Comparison of ENCODE assay signal across 8 mouse cellular contexts in the genomic region with DNA sequence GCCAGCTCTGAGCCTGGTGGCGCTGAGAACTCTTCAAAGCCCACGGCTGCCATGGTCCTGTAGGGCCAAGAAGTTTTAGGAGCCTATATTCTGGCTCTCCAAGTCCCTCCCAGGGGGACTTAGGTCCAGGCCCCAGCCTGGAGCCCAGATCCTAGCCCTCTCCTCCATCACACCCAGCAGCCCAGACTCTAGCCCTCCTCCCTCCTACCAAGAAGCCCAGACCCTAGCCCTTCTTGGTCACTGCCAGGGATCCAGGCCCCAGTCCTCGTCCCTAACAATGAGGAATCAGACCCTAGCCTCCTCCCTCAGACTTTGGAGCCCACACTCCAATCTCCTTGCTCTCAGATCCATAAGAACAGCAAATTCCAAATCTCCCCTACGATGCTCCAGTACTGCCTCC. TPM values are rescaled to one million over a fixed set of nuclear protein-coding genes. Genes with fewer than 3 reads are reported as not detected.
DNase-seq lines count a peak whose midpoint lies in the region; ATAC-seq and TF ChIP-seq lines count a peak whose summit lies in the region.

No protein-coding gene starts in this region.

- H3K27me3 ChIP-seq in embryonic facial prominence, embryonic 13.5 days: no peaks in the 10 kb centered on the region
- no peaks in the 10 kb centered on the region for H3K27me3 ChIP-seq in hindbrain, embryonic 15.5 days
- no peaks in the 10 kb centered on the region for H3K27me3 ChIP-seq in midbrain, postnatal 0 days (ENCODE audit: insufficient read depth, low read length)

- H3K36me3 ChIP-seq in embryonic facial prominence, embryonic 13.5 days: peaks cover 36% of the 10 kb centered on the region
- H3K36me3 ChIP-seq in hindbrain, embryonic 15.5 days: peaks cover 11% of the 10 kb centered on the region
- H3K36me3 ChIP-seq in midbrain, postnatal 0 days (ENCODE audit: insufficient read depth, low read length): peaks cover 20% of the 10 kb centered on the region

- H3K27ac ChIP-seq in layer of hippocampus, adult 2 months: peak overlapping the region; percentile 96
- peak overlapping the region; percentile 84; the same call in 1 of the 2 replicates for H3K27ac ChIP-seq in embryonic facial prominence, embryonic 13.5 days
- peak overlapping the region; percentile 88 for H3K27ac ChIP-seq in hindbrain, embryonic 15.5 days (replicated peaks)
- peak overlapping the region; percentile 92 for H3K27ac ChIP-seq in midbrain, postnatal 0 days (ENCODE audit: low read depth, low read length)

- WGBS in embryonic facial prominence, embryonic 13.5 days: 39% methylated on average over 4 of the region's 4 CpGs
- 41% methylated on average over 4 of the region's 4 CpGs for WGBS in hindbrain, embryonic 15.5 days
- WGBS in midbrain, postnatal 0 days: 45% methylated on average over 4 of the region's 4 CpGs

- H3K4me3 ChIP-seq in layer of hippocampus, adult 2 months: peak overlapping the region; percentile 86
- H3K4me3 ChIP-seq in embryonic facial prominence, embryonic 13.5 days: peak overlapping the region; percentile 75
- H3K4me3 ChIP-seq in hindbrain, embryonic 15.5 days: peak overlapping the region; percentile 62
- peak overlapping the region; percentile 66 for H3K4me3 ChIP-seq in midbrain, postnatal 0 days (ENCODE audit: low read depth, low read length)

- ATAC-seq in embryonic facial prominence, embryonic 13.5 days (ENCODE audit: insufficient number of reproducible peaks, insufficient read depth, low FRiP score, low TSS enrichment, low read depth): no peak
- peak; percentile 40 for ATAC-seq in hindbrain, embryonic 15.5 days (ENCODE audit: low FRiP score, low read depth)
- peak; percentile 17; the same call in 1 of the 2 replicates for ATAC-seq in midbrain, postnatal 0 days (ENCODE audit: low FRiP score)

- H3K4me2 ChIP-seq in embryonic facial prominence, embryonic 13.5 days: peak overlapping the region; percentile 99
- peak overlapping the region; percentile 95 for H3K4me2 ChIP-seq in hindbrain, embryonic 15.5 days
- H3K4me2 ChIP-seq in midbrain, postnatal 0 days (ENCODE audit: low read depth, low read length, poor library complexity, severe bottlenecking): peak overlapping the region; percentile 99

- TF ChIP-seq CTCF in layer of hippocampus, adult 2 months (conservative IDR thresholded peaks at IDR 0.05): no peak
- no peak for TF ChIP-seq CTCF in midbrain, postnatal 0 days (IDR thresholded peaks at IDR 0.05)

- H3K9ac ChIP-seq in embryonic facial prominence, embryonic 13.5 days: peak overlapping the region; percentile 87
- H3K9ac ChIP-seq in hindbrain, embryonic 15.5 days: peak overlapping the region; percentile 75
- peak overlapping the region; percentile 79 for H3K9ac ChIP-seq in midbrain, postnatal 0 days (replicated peaks; ENCODE audit: low read length, poor library complexity, severe bottlenecking)

- H3K4me1 ChIP-seq in embryonic facial prominence, embryonic 13.5 days: peaks cover 25% of the 10 kb centered on the region
- H3K4me1 ChIP-seq in hindbrain, embryonic 15.5 days (replicated peaks): peaks cover 31% of the 10 kb centered on the region
- peaks cover 8% of the 10 kb centered on the region; the same call in 1 of the 2 replicates for H3K4me1 ChIP-seq in midbrain, postnatal 0 days (ENCODE audit: insufficient read depth, low read length)

- no peak for DNase-seq in layer of hippocampus, adult 2 months (ENCODE audit: low spot score in 2 of 2)
- DNase-seq in layer of hippocampus, adult 9-11 months: no peak
- no peak for DNase-seq in midbrain, postnatal 0 days (ENCODE audit: low spot score)
- no peak for DNase-seq in B cell, adult 2 months
- DNase-seq in urinary bladder, postnatal 36 days (ENCODE audit: low spot score in 2 of 2): no peak
- no peak for DNase-seq in kidney, postnatal 14 days

- no peaks in the 10 kb centered on the region for H3K9me3 ChIP-seq in embryonic facial prominence, embryonic 13.5 days
- H3K9me3 ChIP-seq in hindbrain, embryonic 15.5 days: no peaks in the 10 kb centered on the region
- H3K9me3 ChIP-seq in midbrain, postnatal 0 days (ENCODE audit: low read length): no peaks in the 10 kb centered on the region

RNA-seq across cellular contexts. Expression of gene Tfpt, which starts 0.7 kb away (rescaled TPM):
- total RNA-seq in layer of hippocampus, adult 2 months (2021): 10 to 100 TPM; 43.7 to 51.9 TPM
- polyA plus RNA-seq in embryonic facial prominence, embryonic 13.5 days (2015; fragmentation: Nextera tagmentation; extraction: Ambion mirVana): 29.6 and 31.2 TPM in 2 replicates
- 32.2 and 40.1 TPM in 2 replicates for polyA plus RNA-seq in hindbrain, embryonic 15.5 days (2015; fragmentation: Nextera tagmentation; extraction: Ambion mirVana)
- 19.7 and 30.7 TPM in 2 replicates for total RNA-seq in midbrain, postnatal 0 days (2014; rRNA removed)
- 33.5 and 35.6 TPM in 2 replicates for polyA plus RNA-seq in midbrain, postnatal 0 days (2015; fragmentation: Nextera tagmentation; extraction: Ambion mirVana)

RNA-seq across cellular contexts. Expression of gene Prpf31, which starts 0.8 kb away (rescaled TPM):
- 10 to 100 TPM; 55.5 to 59.2 TPM for total RNA-seq in layer of hippocampus, adult 2 months (2021)
- polyA plus RNA-seq in embryonic facial prominence, embryonic 13.5 days (2015; fragmentation: Nextera tagmentation; extraction: Ambion mirVana): 114 and 122 TPM in 2 replicates
- polyA plus RNA-seq in hindbrain, embryonic 15.5 days (2015; fragmentation: Nextera tagmentation; extraction: Ambion mirVana): 88.8 and 89.6 TPM in 2 replicates
- 58.6 and 58.9 TPM in 2 replicates for total RNA-seq in midbrain, postnatal 0 days (2014; rRNA removed)
- 66.0 and 73.8 TPM in 2 replicates for polyA plus RNA-seq in midbrain, postnatal 0 days (2015; fragmentation: Nextera tagmentation; extraction: Ambion mirVana)

RNA-seq across cellular contexts. Expression of gene Ndufa3, which starts 11.9 kb away (rescaled TPM):
- 100 to 1,000 TPM; 537 to 571 TPM for total RNA-seq in layer of hippocampus, adult 2 months (2021)
- 427 and 457 TPM in 2 replicates for polyA plus RNA-seq in embryonic facial prominence, embryonic 13.5 days (2015; fragmentation: Nextera tagmentation; extraction: Ambion mirVana)
- 541 and 606 TPM in 2 replicates for polyA plus RNA-seq in hindbrain, embryonic 15.5 days (2015; fragmentation: Nextera tagmentation; extraction: Ambion mirVana)
- 340 and 373 TPM in 2 replicates for total RNA-seq in midbrain, postnatal 0 days (2014; rRNA removed)
- 556 and 624 TPM in 2 replicates for polyA plus RNA-seq in midbrain, postnatal 0 days (2015; fragmentation: Nextera tagmentation; extraction: Ambion mirVana)

RNA-seq across cellular contexts. Expression of gene Oscar, which starts 13.1 kb away (rescaled TPM):
- 1 to 10 TPM in 1 of 2 experiments, under 1 TPM in 1; 0.56 to 1.5 TPM for total RNA-seq in layer of hippocampus, adult 2 months (2021)
- 0.33 and 0.37 TPM in 2 replicates for polyA plus RNA-seq in embryonic facial prominence, embryonic 13.5 days (2015; fragmentation: Nextera tagmentation; extraction: Ambion mirVana)
- polyA plus RNA-seq in hindbrain, embryonic 15.5 days (2015; fragmentation: Nextera tagmentation; extraction: Ambion mirVana): 0.39 and 0.66 TPM in 2 replicates
- total RNA-seq in midbrain, postnatal 0 days (2014; rRNA removed): 0.55 and 1.3 TPM in 2 replicates
- 0.63 and 0.77 TPM in 2 replicates for polyA plus RNA-seq in midbrain, postnatal 0 days (2015; fragmentation: Nextera tagmentation; extraction: Ambion mirVana)

RNA-seq across cellular contexts. Expression of gene Cnot3, which starts 16.0 kb away (rescaled TPM):
- total RNA-seq in layer of hippocampus, adult 2 months (2021): 10 to 100 TPM; 67.9 to 71.5 TPM
- polyA plus RNA-seq in embryonic facial prominence, embryonic 13.5 days (2015; fragmentation: Nextera tagmentation; extraction: Ambion mirVana): 65.6 and 66.0 TPM in 2 replicates
- 39.5 and 47.3 TPM in 2 replicates for polyA plus RNA-seq in hindbrain, embryonic 15.5 days (2015; fragmentation: Nextera tagmentation; extraction: Ambion mirVana)
- 15.1 and 23.3 TPM in 2 replicates for total RNA-seq in midbrain, postnatal 0 days (2014; rRNA removed)
- 27.1 and 32.6 TPM in 2 replicates for polyA plus RNA-seq in midbrain, postnatal 0 days (2015; fragmentation: Nextera tagmentation; extraction: Ambion mirVana)
